Mouse (Mus musculus): ENCODE results near the gene Gm17267.
"Not testable (repeated sequence)": the region's sequence is repeated elsewhere in the genome, so short reads cannot be mapped to it uniquely, and the experiment has no call there.

Gene Gm17267

DNA sequence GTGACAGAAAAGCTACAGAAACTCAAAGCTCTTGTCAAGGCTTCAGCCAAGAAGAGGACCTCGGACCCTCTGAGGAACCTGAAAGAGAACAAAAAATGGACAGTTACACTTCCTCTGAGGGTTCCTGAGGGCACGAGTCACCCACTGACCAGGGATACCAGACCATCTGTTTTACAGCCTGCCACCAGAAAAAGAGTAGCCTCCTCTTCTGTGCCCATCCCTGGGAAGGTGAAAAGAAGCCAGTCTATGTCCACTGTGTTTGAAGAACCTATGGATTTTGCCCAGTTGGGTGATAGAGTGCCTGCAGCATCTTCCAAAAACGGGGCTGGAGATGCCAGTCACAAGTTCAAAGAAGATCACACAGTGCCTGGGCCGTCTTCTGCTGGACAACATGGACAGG lies at the start of gene Gm17267:
Gm17267 (plus strand) TSS at position 301 of the 400 bp plus-strand sequence.
- DNase-seq (ENCODE audit: low spot score in 2 of 2), result not testable (repeated sequence)
